Mouse (Mus musculus) liver, adult 2 months (tissue): ENCODE measurements around the gene Rmnd5a. TPM values are rescaled to one million over a fixed set of nuclear protein-coding genes. Genes with fewer than 3 reads are reported as not detected.

Experiments used
- DNase-seq: peaks from one replicate; pipeline ENCODE4 v3.0.0-alpha.2; 2011; ENCODE audit warnings: low read depth, low spot score; ENCODE audit errors: extremely low read depth
- H3K27ac ChIP-seq: fragments of 200-500 bp; replicated peaks from 2 replicates; pipeline ENCODE4 v1.5.1; 2012; ENCODE audit warnings: low read depth, mild to moderate bottlenecking, control low read depth, inconsistent platforms, low read length; ENCODE audit not compliant: insufficient read depth
- H3K27me3 ChIP-seq: fragments of 200-500 bp; 2 replicates; pipeline ENCODE4 v1.6.1; 2012; ENCODE audit warnings: mild to moderate bottlenecking, moderate library complexity, low read length, inconsistent platforms; ENCODE audit not compliant: control insufficient read depth, insufficient read depth
- H3K36me3 ChIP-seq: fragments of 200-500 bp; 2 replicates; pipeline ENCODE4 v1.6.1; 2012; ENCODE audit warnings: low read length, inconsistent platforms; ENCODE audit not compliant: control insufficient read depth, insufficient read depth
- H3K4me1 ChIP-seq: fragments of 200-500 bp; 2 replicates; pipeline ENCODE4 v1.6.1; 2011; ENCODE audit warnings: low read length; ENCODE audit not compliant: control insufficient read depth, insufficient read depth
- H3K4me3 ChIP-seq: fragments of 200-500 bp; 2 replicates; pipeline ENCODE4 v1.5.1; 2011; ENCODE audit warnings: low read depth, mild to moderate bottlenecking, control low read depth, low read length, moderate library complexity; ENCODE audit not compliant: insufficient read depth
- H3K79me2 ChIP-seq: fragments of 200-500 bp; 2 replicates; pipeline ENCODE4 v1.6.1; 2012; ENCODE audit warnings: inconsistent platforms, mild to moderate bottlenecking, low read length, moderate library complexity; ENCODE audit not compliant: control insufficient read depth, insufficient read depth
- H3K9ac ChIP-seq: fragments of 200-500 bp; 2 replicates; pipeline ENCODE4 v1.6.1; 2012; ENCODE audit warnings: low read depth, mild to moderate bottlenecking, control low read depth, inconsistent platforms, low read length
- CTCF ChIP-seq: fragments of 200-500 bp; IDR thresholded peaks from 2 replicates; pipeline ENCODE4 v1.5.1; 2011; ENCODE audit warnings: low read depth, low read length, control low read depth
- POLR2A ChIP-seq: fragments of 200-500 bp; IDR thresholded peaks from 2 replicates; pipeline ENCODE4 v1.6.1; 2011; ENCODE audit warnings: low read length, control low read depth; ENCODE audit not compliant: insufficient read depth; ENCODE audit errors: extremely low read depth
- whole genome bisulfite sequencing: fragments of 180-500 bp; shearing (Covaris S2); methylation state at CpG from one replicate; pipeline ENCODE4 v1.1.7; 2018; 5-methylcytosine and 5-hydroxymethylcytosine counted together
- polyA plus RNA-seq: library from polyadenylated mRNA; depleted of rRNA; stranded (reverse); fragments of >200 nt; gene quantifications from 2 replicates; pipeline ENCODE4 v1.2.3, GENCODE M21; 2012
- total RNA-seq: library from RNA; depleted of rRNA; stranded (reverse); fragments of >200 nt; gene quantifications from 2 replicates; pipeline ENCODE4 v1.2.3, GENCODE M21; 2014

Gene Rmnd5a
- total and polyA plus RNA-seq, 2 experiments: 35.3 to 136 TPM

DNA sequence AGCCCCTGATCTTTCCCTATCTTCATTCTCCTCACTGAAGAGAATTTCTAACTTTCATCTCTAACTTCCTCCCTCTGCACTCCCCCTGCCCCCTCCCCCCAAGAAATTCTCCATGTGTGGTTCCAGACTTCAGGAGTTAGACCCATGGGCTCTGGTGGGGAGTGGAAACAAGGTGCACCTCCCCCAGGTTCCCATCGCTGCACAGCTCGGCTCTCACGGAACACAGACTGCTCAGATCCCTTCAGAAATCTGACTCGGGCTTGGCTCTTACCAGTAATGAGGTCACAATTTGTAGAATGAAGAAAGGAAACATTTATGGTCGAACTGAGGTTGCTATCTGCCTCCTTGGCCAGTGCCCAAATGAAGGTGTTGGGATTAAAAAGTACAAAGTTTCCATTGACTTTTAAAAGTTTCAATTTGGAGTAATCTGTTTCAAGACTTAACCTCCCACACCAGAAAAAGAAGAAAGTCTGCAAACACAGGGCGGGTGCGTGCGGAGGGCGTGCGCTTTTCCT, 79.2 kb downstream of the Rmnd5a start:
- H3K4me1 ChIP-seq: no peaks in the 10 kb centered on the region
- TF ChIP-seq POLR2A: no peak
- no peak for TF ChIP-seq CTCF
- H3K9ac ChIP-seq: no peak overlapping the region
- H3K27ac ChIP-seq: no peak overlapping the region
- no peak overlapping the region for H3K4me3 ChIP-seq
- 90% methylated on average over 10 of the region's 10 CpGs for WGBS
- H3K36me3 ChIP-seq: no peaks in the 10 kb centered on the region
- no peak for DNase-seq
- no peaks in the 10 kb centered on the region for H3K27me3 ChIP-seq
- no peaks in the 10 kb centered on the region for H3K79me2 ChIP-seq

DNA sequence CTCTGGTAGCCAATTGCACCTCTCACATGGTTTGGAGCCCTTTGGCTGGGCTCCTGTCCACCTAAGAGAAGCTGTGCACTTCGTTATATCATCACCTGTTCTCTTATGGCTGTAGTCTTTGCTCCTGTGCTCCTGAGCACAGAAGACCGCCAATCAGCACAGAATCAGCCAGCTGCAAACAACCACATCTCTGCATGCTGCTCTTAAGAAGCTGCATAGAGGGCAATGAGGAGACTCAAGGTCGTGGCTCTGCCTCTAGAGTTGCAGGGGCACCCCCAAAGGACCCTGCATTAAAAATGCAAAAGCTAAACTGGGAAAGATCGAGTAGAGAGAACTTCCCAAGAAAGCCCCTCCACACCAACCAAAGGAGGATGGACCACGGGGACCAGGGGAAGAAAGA, 79.7 kb downstream of the Rmnd5a start:
- no peak overlapping the region for H3K4me3 ChIP-seq
- WGBS: 61% methylated on average over 5 of the region's 5 CpGs

DNA sequence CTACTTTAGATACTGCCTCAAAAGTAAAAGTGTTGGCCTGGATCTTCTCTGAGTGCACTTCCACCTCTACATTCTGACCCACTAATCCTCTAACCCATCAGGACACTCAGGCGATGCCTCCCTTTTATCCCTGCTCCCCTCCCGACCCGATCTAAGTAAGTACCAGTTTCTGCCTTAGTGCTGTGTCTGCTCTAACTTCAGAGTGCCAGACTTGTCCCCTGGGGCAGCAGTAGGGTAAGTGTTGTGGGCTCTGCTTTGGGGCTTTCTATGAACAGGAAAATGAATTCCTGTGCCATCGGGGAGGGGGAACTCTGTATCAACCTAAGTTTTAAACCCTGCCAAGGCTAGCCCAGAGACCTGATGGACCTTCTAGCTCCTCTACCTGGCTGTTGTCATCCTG, 80.2 kb downstream of the Rmnd5a start:
- H3K4me3 ChIP-seq: no peak overlapping the region
- H3K27ac ChIP-seq: no peak overlapping the region
- H3K36me3 ChIP-seq: no peaks in the 10 kb centered on the region
- H3K27me3 ChIP-seq: no peaks in the 10 kb centered on the region
- 84% methylated on average over 4 of the region's 4 CpGs for WGBS
- no peak overlapping the region for H3K9ac ChIP-seq
- no peak for DNase-seq
- H3K4me1 ChIP-seq: no peaks in the 10 kb centered on the region
- TF ChIP-seq POLR2A (no peak), CTCF (no peak)
- no peaks in the 10 kb centered on the region for H3K79me2 ChIP-seq

More for the DNA sequence above, 79.7 kb downstream of the Rmnd5a start:
- Histone ChIP-seq H3K27me3 (no peaks in the 10 kb centered on the region), H3K27ac (no peak overlapping the region), H3K9ac (no peak overlapping the region), H3K79me2 (no peaks in the 10 kb centered on the region), H3K4me1 (no peaks in the 10 kb centered on the region), H3K36me3 (no peaks in the 10 kb centered on the region)
- TF ChIP-seq CTCF (no peak), POLR2A (no peak)
- DNase-seq: no peak

DNA sequence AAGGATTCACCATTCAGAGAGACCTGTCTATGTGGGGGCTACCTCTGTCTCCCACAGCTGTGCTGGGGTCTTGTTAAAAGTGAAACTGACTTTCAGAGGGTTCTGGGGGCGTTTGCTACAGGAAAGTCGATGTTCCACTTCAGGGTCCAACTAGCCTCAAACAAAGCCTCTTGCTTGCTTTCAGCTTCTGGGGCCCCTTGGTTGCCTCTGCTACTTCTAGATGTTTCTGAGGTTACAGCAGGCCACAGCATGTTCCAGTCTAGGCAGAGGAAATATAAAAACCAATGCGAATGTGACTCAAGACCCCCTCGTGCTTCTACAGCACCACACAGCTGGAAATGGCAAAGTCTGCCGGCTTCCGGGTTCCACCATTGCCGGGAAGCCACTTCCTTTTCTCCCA, 82.9 kb downstream of the Rmnd5a start:
- TF ChIP-seq POLR2A (no peak), CTCF (no peak)
- no peaks in the 10 kb centered on the region for H3K79me2 ChIP-seq
- no peak overlapping the region for H3K9ac ChIP-seq
- no peaks in the 10 kb centered on the region for H3K4me1 ChIP-seq
- no peaks in the 10 kb centered on the region for H3K36me3 ChIP-seq
- 83% methylated on average over 7 of the region's 7 CpGs for WGBS
- H3K27me3 ChIP-seq: no peaks in the 10 kb centered on the region
- no peak overlapping the region for H3K4me3 ChIP-seq
- DNase-seq: no peak
- H3K27ac ChIP-seq: no peak overlapping the region

DNA sequence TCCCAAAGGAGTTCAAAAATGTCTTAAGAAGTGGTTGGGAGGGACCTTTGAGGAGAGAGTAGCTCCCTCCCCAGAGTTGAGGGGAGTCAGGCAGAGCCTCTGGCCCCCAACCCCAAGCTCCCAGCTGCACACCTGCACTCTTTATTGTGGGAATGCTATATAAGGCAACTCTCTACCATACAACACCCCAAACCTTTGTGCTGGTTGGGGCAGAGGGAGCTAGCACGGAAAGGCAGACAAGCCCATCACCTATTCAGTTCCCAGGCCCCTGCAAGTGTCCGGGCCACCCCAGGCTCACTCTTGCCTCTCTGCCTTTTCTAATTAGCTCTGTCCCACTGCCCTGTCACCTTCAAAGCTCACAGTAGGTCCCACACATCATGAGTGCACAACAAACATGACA, 86.7 kb downstream of the Rmnd5a start:
- TF ChIP-seq POLR2A (no peak), CTCF (no peak)
- no peaks in the 10 kb centered on the region for H3K27me3 ChIP-seq
- H3K4me1 ChIP-seq: no peaks in the 10 kb centered on the region
- H3K36me3 ChIP-seq: no peaks in the 10 kb centered on the region
- no peak overlapping the region for H3K9ac ChIP-seq
- no peaks in the 10 kb centered on the region for H3K79me2 ChIP-seq
- H3K4me3 ChIP-seq: no peak overlapping the region
- no peak overlapping the region for H3K27ac ChIP-seq
- 93% methylated on average over 2 of the region's 2 CpGs for WGBS
- DNase-seq: no peak

DNA sequence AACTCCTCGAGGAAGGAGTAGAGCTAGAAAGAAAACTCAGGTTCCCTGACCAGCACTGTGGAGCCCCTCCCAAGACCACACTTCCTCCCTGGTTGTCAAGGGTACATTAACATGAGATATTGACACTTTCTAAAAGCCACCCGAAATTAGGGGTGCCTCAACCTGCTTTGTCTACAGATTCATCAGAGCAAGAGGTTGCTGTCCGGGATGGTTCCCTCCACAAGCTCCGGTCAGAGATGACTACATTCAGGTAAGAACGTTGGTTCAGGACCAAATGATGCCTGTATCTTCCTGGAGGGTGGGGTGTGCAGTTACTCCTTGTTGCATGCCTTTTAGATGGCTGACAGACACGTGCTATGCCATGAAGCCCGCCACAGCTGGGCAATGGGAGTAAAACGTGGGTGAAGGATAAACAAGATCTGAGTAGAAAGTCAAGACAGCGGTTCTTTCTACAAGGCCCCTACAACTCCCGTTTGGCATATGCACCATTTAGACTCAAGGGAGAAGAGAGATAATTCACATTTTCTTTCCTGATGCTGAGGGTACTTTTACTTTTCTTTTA, 87.5 kb downstream of the Rmnd5a start:
- 78% methylated on average over 10 of the region's 10 CpGs for WGBS
- TF ChIP-seq CTCF (no peak), POLR2A (no peak)
- DNase-seq: no peak
- Histone ChIP-seq H3K4me3 (no peak overlapping the region), H3K27me3 (no peaks in the 10 kb centered on the region), H3K79me2 (no peaks in the 10 kb centered on the region), H3K4me1 (no peaks in the 10 kb centered on the region), H3K27ac (no peak overlapping the region), H3K9ac (no peak overlapping the region), H3K36me3 (no peaks in the 10 kb centered on the region)
